Mouse (Mus musculus) retina, postnatal 7 days (tissue): ENCODE measurements around the gene Odf3l2.

Source experiments
- DNase-seq: peaks from one replicate; pipeline ENCODE4 v3.0.0-alpha.2; 2012; ENCODE audit warnings: low read depth, low spot score

Odf3l2 gene

GRCm38 (mm10) chr10:79645711-79646110 is at the start of gene Odf3l2:
Gene Odf3l2, minus strand, starts transcription at chr10:79645738.
- no peak for DNase-seq

GRCm38 (mm10) chr10:79694379-79694655 is 48.8 kb upstream of the Odf3l2 start:
- no peak for DNase-seq

GRCm38 (mm10) chr10:79693580-79694378 is 48.2 kb upstream of the Odf3l2 start:
- DNase-seq, result peak; percentile 53

- no peak for DNase-seq
Observed at GRCm38 (mm10) chr10:79691986-79692548, 46.5 kb upstream of the Odf3l2 start.

- no peak for DNase-seq
Observed at GRCm38 (mm10) chr10:79689178-79689577, 43.6 kb upstream of the Odf3l2 start.

- DNase-seq, result no peak
Observed at GRCm38 (mm10) chr10:79688720-79689119, 43.2 kb upstream of the Odf3l2 start, which contains the start of gene Gzmm. Gene Gzmm, plus strand, starts transcription at chr10:79689020.

- no peak for DNase-seq
Observed at GRCm38 (mm10) chr10:79687513-79687912, 42.0 kb upstream of the Odf3l2 start.

GRCm38 (mm10) chr10:79686691-79687090 is 41.2 kb upstream of the Odf3l2 start:
- no peak for DNase-seq

- DNase-seq, result no peak
Observed at GRCm38 (mm10) chr10:79686219-79686618, 40.7 kb upstream of the Odf3l2 start.

GRCm38 (mm10) chr10:79684770-79685600 is 39.4 kb upstream of the Odf3l2 start:
- DNase-seq, result no peak

GRCm38 (mm10) chr10:79683726-79684640 is 38.4 kb upstream of the Odf3l2 start:
- no peak for DNase-seq

- no peak for DNase-seq
Observed at GRCm38 (mm10) chr10:79682916-79683582, 37.5 kb upstream of the Odf3l2 start.

GRCm38 (mm10) chr10:79682551-79682915 is 37.0 kb upstream of the Odf3l2 start:
- no peak for DNase-seq

GRCm38 (mm10) chr10:79681591-79682245 is 36.2 kb upstream of the Odf3l2 start, which contains the start of gene Cdc34:
Gene Cdc34, plus strand, starts transcription at chr10:79682195.
- peak; percentile 99 for DNase-seq

- DNase-seq, result no peak
Observed at GRCm38 (mm10) chr10:79680606-79681495, 35.3 kb upstream of the Odf3l2 start.

GRCm38 (mm10) chr10:79675346-79676035 is 30.0 kb upstream of the Odf3l2 start:
- DNase-seq, result no peak

- no peak for DNase-seq
Observed at GRCm38 (mm10) chr10:79673054-79673453, 27.5 kb upstream of the Odf3l2 start.

- DNase-seq, result no peak
Observed at GRCm38 (mm10) chr10:79672088-79672455, 26.5 kb upstream of the Odf3l2 start.
